Mouse (Mus musculus) retina, embryonic 14.5 days (tissue): ENCODE measurements around the gene Psmd9.

ENCODE experiments used
- DNase-seq: peaks from one replicate; pipeline ENCODE4 v3.0.0-alpha.2; 2015; ENCODE audit warnings: low spot score

Gene Psmd9

GRCm38 (mm10) chr5:123251834-123252233, 82.6 kb downstream of the Psmd9 start, which contains the start of gene Wdr66:
Gene Wdr66 (plus strand): TSS chr5:123252102.
- peak; percentile 97 for DNase-seq

GRCm38 (mm10) chr5:123256841-123257755, 87.9 kb downstream of the Psmd9 start:
- peak; percentile 69 for DNase-seq

GRCm38 (mm10) chr5:123258990-123259389, 89.8 kb downstream of the Psmd9 start:
- DNase-seq = peak; percentile 70

GRCm38 (mm10) chr5:123260698-123261097, 91.5 kb downstream of the Psmd9 start:
- no peak for DNase-seq

- no peak for DNase-seq
Measured at GRCm38 (mm10) chr5:123266909-123267308, 97.7 kb downstream of the Psmd9 start.

- no peak for DNase-seq
Measured at GRCm38 (mm10) chr5:123268477-123269474, 99.6 kb downstream of the Psmd9 start.

- no peak for DNase-seq
Measured at GRCm38 (mm10) chr5:123270917-123271316, 101.7 kb downstream of the Psmd9 start.

GRCm38 (mm10) chr5:123272927-123273326, 103.7 kb downstream of the Psmd9 start:
- no peak for DNase-seq

- no peak for DNase-seq
Measured at GRCm38 (mm10) chr5:123276636-123277341, 107.6 kb downstream of the Psmd9 start.

GRCm38 (mm10) chr5:123277342-123277701, 108.1 kb downstream of the Psmd9 start:
- DNase-seq = no peak

- no peak for DNase-seq
Measured at GRCm38 (mm10) chr5:123277704-123278103, 108.5 kb downstream of the Psmd9 start.

GRCm38 (mm10) chr5:123279248-123279647, 110.0 kb downstream of the Psmd9 start:
- no peak for DNase-seq

- no peak for DNase-seq
Measured at GRCm38 (mm10) chr5:123281336-123282136, 112.3 kb downstream of the Psmd9 start.

- DNase-seq = peak; percentile 78
Measured at GRCm38 (mm10) chr5:123285174-123285573, 116.0 kb downstream of the Psmd9 start.

- DNase-seq = no peak
Measured at GRCm38 (mm10) chr5:123288079-123288478, 118.9 kb downstream of the Psmd9 start.

GRCm38 (mm10) chr5:123294653-123295052, 125.4 kb downstream of the Psmd9 start:
- DNase-seq = no peak

GRCm38 (mm10) chr5:123296224-123296806, 127.1 kb downstream of the Psmd9 start:
- DNase-seq = peak; percentile 61

- no peak for DNase-seq
Measured at GRCm38 (mm10) chr5:123296972-123297754, 128.0 kb downstream of the Psmd9 start.

- no peak for DNase-seq
Measured at GRCm38 (mm10) chr5:123297830-123298229, 128.6 kb downstream of the Psmd9 start.

GRCm38 (mm10) chr5:123298526-123298925, 129.3 kb downstream of the Psmd9 start:
- no peak for DNase-seq
